Mouse (Mus musculus): ENCODE measurements around the gene E2f7.

GRCm38 (mm10) chr10:110773878-110774277, 28.6 kb downstream of the E2f7 start:
- TF ChIP-seq GATA1 (IDR thresholded peaks at IDR 0.05; ENCODE audit: borderline replicate concordance, low read length) = no peak
- TF ChIP-seq FLI1 (IDR thresholded peaks at IDR 0.05; ENCODE audit: low read length) = no peak

Measured in megakaryocyte, embryonic 14.5 days (primary cell).